Mouse (Mus musculus): ENCODE data around the gene Naip1. TPM values are rescaled to one million over a fixed set of nuclear protein-coding genes. Genes with fewer than 3 reads are reported as not detected.
"Not testable (repeated sequence)": the region's sequence is repeated elsewhere in the genome, so short reads cannot be mapped to it uniquely, and the experiment has no call there.

The Naip1 gene
- 18.6 and 19.6 TPM in 2 replicates for polyA plus RNA-seq (2012; rRNA removed)

GRCm38 (mm10) chr13:100452415-100453127 lies at the start of gene Naip1:
Naip1 (minus strand) TSS chr13:100452869.
- WGBS, result 34% methylated on average over 8 of the region's 8 CpGs
- DNase-seq (ENCODE audit: low read depth, low spot score), result peak; percentile 28

DNA sequence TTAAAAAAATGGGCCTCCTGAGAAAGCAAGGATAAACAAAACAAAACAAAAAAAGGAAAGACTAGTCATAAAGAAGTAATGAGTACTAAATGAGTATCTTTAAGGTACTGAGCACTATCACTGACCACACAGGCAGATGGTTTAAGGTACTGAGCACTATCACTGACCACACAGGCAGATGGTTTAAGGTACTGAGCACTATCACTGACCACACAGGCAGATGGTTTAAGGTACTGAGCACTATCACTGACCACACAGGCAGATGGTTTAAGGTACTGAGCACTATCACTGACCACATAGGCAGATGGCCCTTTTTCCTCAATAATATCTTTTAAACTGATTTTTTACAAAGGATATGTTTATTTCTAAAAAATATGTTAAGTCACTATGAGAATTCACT lies 47.0 kb upstream of the Naip1 start:
- not testable (repeated sequence) for DNase-seq (ENCODE audit: low read depth, low spot score)

GRCm38 (mm10) chr13:100495337-100495736 lies 42.7 kb upstream of the Naip1 start:
- no peak for DNase-seq (ENCODE audit: low read depth, low spot score)
- WGBS, result 71% methylated on average over 4 of the region's 4 CpGs

- WGBS, result 75% methylated on average over 8 of the region's 8 CpGs
- DNase-seq (ENCODE audit: low read depth, low spot score), result not testable (repeated sequence)
Measured at GRCm38 (mm10) chr13:100494370-100494769, 41.7 kb upstream of the Naip1 start.

DNA sequence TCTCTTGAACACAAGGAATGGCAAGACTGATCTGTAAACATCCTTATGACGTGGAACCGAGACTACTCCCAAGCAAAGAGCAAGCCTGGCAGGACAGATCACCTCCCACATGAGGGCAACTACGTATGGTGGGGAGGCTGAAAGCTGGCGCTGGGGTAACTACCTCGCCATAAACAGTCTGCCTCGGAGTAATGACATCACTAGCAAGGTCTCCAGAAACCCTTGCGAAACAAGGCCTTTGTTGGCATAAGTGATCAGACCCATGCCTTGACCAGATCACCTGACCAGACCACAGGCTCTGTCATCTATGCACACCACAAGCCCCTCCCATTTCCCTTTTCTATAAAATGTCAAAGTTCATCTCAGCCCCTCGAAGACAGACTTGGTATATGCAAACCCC lies 40.6 kb upstream of the Naip1 start:
- 24% methylated on average over 8 of the region's 8 CpGs for WGBS

DNA sequence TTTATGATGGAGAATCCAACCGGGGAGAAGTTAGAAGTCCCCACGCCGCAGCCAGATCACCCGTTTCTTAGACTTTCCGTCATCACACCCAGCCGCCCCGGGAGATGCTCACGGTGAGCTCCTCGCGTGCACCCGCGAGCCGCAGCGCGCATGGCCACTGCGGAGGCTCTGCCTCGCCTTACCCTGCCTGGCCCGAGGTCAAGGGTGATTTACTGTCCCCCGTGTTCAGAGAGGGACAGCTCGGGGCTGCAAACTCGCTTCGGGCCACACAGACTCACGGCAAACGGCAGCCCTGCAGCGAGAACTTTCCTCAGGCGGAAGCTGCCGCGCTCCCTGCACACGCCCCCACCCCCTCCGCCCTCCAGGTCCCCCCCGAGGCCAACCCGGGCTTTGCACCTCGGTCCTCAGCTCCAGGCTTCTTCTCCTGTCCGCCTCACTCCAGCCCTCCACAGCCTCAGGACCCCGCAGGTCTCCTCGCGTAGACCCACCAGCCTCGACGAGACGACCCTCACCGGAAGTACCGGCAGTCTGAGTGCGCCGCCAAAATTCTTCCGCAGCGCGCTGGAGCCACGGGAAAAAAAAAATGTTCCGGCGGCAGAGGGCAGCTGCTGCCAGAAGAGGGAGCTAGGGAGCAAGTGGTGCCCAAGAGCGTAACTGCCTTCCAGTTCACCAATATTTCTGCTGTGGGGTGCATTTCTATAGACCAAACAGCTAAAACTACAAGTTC lies 39.6 kb upstream of the Naip1 start, which contains the start of gene Gtf2h2:
TSS of gene Gtf2h2 (minus strand) at position 519 of the 727 bp plus-strand sequence.
- peak; percentile 67 for DNase-seq (ENCODE audit: low read depth, low spot score)
- under 1% methylated on average over 51 of the region's 51 CpGs for WGBS

More for the DNA sequence above, 40.6 kb upstream of the Naip1 start:
- no peak for DNase-seq (ENCODE audit: low read depth, low spot score)

DNA sequence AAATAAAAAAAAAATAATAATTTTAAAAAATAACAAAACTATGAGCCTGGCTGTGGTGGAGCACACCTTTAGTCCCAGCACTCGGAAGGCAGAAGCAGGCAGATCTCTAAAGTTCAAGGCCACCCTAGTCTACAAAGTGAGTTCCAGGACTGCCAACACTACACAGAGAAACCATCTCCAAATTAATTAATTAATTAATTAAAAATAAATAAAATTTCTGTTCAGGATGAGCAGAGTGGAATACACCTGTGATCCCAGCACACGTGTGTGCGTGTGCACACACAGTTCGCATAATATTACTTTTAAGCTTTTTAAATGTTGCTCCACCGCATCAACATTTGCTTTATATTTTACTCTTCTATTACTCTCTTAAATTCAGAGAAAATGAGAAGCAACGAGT lies 39.0 kb upstream of the Naip1 start:
- WGBS, result 13% methylated on average over 6 of the region's 6 CpGs
- no peak for DNase-seq (ENCODE audit: low read depth, low spot score)

GRCm38 (mm10) chr13:100490424-100490823 lies 37.8 kb upstream of the Naip1 start:
- WGBS, result 82% methylated on average over 5 of the region's 5 CpGs
- DNase-seq (ENCODE audit: low read depth, low spot score), result no peak

DNA sequence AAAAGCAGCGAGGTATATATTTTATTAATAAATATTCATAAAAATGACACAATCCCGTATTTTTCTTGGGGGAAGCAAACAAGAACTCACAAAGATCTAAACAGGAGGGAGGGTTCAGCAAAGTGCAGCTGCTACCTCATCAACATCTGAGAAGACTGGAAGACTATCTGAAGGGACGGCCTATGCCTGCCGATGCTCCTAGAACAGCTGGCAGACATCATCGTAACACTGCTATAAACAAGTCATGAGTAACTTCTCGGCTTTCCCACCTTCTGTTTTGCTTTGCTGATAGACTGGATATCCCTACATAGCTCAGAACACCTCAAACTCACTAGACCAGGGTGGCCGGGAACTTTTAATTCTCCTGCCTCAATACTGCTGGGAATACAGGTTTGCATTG lies 30.9 kb upstream of the Naip1 start:
- WGBS, result 83% methylated on average over 7 of the region's 7 CpGs

DNA sequence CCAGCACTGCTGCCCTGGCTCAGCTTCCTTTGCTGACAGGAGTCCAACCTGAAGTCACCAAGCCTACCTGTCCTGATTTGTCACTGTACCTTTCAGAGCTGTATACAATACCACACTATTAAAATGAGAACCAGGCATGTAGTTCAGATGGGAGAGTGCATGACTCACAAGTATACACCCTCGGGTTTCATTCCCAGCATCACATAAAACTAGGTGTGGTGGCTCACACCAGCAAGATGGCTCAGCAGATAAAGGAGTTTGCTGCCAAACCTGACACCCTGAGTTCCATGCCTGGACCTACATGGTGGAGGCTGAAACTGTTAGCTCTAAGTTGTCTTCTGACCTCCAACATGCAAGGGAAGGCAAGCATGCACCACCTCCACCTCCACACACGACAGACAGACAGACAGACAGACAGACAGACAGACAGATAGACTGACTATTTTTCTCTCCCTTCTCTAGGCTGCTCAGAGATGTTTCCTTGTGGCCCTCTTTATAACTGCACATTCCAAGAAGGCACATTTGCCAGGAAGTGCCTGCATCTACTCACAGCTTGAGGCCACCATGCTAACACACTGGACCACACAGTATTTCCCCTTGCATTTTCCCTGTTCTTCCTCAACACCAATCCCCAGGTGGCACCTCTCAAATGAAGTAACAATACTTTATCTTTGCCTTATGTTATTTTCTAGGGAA lies 11.0 kb upstream of the Naip1 start:
- peak; percentile 62 for DNase-seq (ENCODE audit: low read depth, low spot score)
- 37% methylated on average over 2 of the region's 2 CpGs for WGBS

More for the DNA sequence above, 30.9 kb upstream of the Naip1 start:
- DNase-seq (ENCODE audit: low read depth, low spot score), result no peak

- DNase-seq (ENCODE audit: low read depth, low spot score), result peak; percentile 76
- WGBS, result 26% methylated on average over 3 of the region's 3 CpGs
Measured at GRCm38 (mm10) chr13:100461336-100461735, 8.7 kb upstream of the Naip1 start.

DNA sequence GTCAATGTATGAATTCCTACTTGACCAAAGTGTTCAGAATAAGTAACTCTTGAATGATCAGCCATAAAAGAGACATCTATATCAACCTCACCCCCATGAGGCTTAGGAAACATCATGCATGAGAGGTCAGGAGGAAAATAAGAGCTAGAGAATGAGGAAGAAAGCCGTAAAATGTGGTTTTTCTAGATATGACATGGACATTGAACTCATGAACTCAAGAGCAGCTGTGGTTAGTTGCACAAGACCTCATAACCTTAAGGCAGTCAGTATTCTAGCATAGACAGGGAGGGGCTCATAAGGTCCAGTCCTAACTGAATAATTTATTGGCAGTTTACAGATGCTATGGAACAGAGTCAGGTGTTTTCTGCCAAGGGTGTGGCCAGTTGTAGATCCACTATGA lies 3.2 kb downstream of the Naip1 start:
- DNase-seq (ENCODE audit: low read depth, low spot score), result peak; percentile 63
- 24% methylated on average over 1 of the region's 1 CpGs for WGBS

DNA sequence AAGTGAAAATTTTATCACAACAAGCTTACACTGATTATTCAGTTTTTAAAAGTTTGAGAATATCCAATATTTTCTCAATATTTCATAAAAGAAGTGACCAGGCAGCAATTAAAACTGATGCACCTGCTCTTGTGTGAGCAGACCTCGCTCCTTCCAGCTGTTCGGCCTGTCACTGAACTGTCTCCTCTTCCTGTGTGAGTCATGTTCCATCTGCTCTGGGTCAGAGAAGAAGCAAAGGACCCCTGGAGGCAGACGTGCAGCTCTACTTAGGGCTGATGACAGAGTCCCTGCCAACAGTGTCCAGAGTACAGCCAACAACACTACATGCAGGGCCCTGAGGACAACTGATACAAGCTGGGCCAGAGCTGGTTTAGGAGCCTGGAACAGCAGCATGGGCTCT lies 12.6 kb downstream of the Naip1 start:
- no peak for DNase-seq (ENCODE audit: low read depth, low spot score)
- WGBS, result 54% methylated on average over 3 of the region's 3 CpGs

- no peak for DNase-seq (ENCODE audit: low read depth, low spot score)
- 42% methylated on average over 1 of the region's 1 CpGs for WGBS
Measured at GRCm38 (mm10) chr13:100438701-100439100, 14.0 kb downstream of the Naip1 start.

GRCm38 (mm10) chr13:100437322-100437825 lies 15.3 kb downstream of the Naip1 start:
- no peak for DNase-seq (ENCODE audit: low read depth, low spot score)

DNA sequence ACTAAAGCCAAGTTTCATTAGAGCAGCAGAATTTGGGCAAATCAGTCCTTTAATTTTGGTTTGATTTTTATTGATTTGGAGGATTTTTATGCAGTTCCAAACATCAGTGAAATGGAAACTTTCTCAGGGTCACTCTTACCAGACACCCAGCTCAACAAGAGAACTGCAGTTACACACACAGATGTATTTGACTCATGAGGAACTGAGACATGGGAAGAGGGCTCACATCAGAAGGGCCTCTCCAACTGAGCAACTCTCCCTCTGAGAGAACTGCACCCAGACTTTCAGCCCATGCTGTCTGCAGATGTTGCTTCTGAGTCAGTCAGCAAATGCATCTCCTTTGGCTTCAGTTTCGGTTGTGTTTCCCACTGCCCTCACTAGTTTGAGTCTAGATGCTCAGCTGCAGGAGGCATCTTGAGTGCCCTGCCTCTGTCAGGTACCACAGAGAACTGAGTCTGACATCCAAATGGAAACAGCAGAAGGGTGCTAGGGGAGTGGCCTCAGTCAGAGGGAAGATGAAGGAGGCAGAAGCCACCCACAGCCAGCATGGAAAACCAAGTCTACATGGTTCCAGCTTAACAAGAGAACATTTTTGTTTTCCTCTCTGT lies 16.0 kb downstream of the Naip1 start:
- 87% methylated on average over 1 of the region's 1 CpGs for WGBS
- not testable (repeated sequence) for DNase-seq (ENCODE audit: low read depth, low spot score)

More at GRCm38 (mm10) chr13:100437322-100437825, 15.3 kb downstream of the Naip1 start:
- 79% methylated on average over 3 of the region's 3 CpGs for WGBS

GRCm38 (mm10) chr13:100419958-100420357 lies 32.7 kb downstream of the Naip1 start:
- not testable (repeated sequence) for DNase-seq (ENCODE audit: low read depth, low spot score)
- 66% methylated on average over 7 of the region's 7 CpGs for WGBS

GRCm38 (mm10) chr13:100414428-100414827 lies 38.2 kb downstream of the Naip1 start:
- no peak for DNase-seq (ENCODE audit: low read depth, low spot score)
- WGBS, result 5% methylated on average over 1 of the region's 1 CpGs

DNA sequence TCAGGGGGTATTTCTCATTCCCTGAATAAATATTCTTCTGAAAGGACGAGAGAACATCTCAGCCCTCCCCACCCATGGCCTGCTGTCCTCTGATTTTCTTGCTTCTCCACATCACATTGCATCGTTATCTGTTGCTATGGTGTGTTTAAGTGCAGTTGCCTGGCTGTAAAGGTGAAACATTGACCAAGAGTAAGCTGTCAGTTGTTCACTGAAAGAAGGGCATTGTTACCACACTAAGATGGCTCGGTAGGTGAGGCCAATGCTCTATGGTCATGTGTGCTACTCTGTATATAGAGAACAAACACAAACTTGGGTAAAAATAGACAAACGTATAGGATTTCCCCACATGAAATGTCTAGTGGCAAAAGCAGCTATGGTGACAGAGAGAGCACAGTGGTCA lies 42.8 kb downstream of the Naip1 start:
- no peak for DNase-seq (ENCODE audit: low read depth, low spot score)
- WGBS, result 30% methylated on average over 4 of the region's 4 CpGs

- DNase-seq (ENCODE audit: low read depth, low spot score), result no peak
- WGBS, result 37% methylated on average over 5 of the region's 5 CpGs
Measured at GRCm38 (mm10) chr13:100409181-100409580, 43.5 kb downstream of the Naip1 start.
